Mouse (Mus musculus): ENCODE results near the gene Aprt. TPM values are rescaled to one million over a fixed set of nuclear protein-coding genes. Genes with fewer than 3 reads are reported as not detected.
A peak's percentile ranks its signal among the peaks of the same experiment; 100 is the strongest.
"Not testable (repeated sequence)": the region's sequence is repeated elsewhere in the genome, so short reads cannot be mapped to it uniquely, and the experiment has no call there.

The Aprt gene
- polyA plus RNA-seq, 1 experiment from 2014 or later: 187 TPM

DNA sequence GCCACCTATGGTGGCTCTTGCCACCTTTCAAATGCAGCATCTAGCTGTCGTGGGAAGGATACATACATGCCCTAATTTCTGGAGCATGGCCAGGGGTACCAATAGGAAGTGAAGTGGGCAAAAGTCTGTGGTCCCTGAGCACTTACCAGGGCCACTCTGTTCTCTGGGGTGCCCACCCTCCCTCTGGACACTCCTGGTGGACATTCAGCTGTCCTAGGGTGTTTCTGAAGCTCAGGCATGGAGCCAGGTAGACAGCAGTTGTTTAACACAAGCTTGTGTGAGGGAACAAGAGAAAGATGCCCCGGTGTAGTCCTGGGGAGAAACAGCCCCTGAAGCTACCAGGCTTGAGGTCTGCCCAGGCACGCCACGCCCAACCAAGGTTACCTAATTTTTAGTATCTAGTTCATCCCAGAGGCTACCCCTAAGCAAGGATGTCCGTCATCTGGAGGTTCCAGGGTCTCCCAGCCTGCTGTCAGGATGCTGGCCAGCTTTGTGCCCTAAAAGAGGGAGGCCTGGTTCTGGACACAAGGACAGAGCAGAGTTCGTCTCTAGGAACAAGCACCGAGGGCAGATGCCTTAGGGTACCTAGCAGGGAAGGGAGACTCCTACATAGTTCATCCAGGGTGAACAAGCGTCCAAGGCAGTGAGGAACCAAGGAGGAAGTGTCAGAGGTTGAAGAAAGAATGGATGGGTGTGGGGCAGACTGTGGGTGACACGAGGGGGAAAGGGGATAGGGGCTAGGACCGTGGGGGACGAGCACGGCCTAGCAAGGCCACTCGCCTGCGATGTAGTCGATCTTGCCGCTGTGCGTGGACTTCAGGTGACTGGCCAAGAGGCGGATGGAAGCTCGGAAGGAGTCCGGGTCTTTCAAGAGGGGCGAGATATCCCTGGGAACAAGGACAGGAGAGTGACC, 718 bp downstream of the Aprt start:
- WGBS: 19% methylated on average over 21 of the region's 21 CpGs
- H3K4me1 ChIP-seq (replicated peaks; ENCODE audit: control insufficient read depth, insufficient read depth, low read length): peaks cover 22% of the 10 kb centered on the region
- ATAC-seq (ENCODE audit: low FRiP score): 0 out of 2 replicates have a peak, but pooled peaks have one; percentile 15

GRCm38 (mm10) chr8:122575286-122575685, 1.4 kb downstream of the Aprt start:
- Histone ChIP-seq H3K36me3 (replicated peaks; ENCODE audit: control insufficient read depth, insufficient read depth) (peaks cover 7% of the 10 kb centered on the region; the same call in 1 of the 2 replicates), H3K4me1 (replicated peaks; ENCODE audit: control insufficient read depth, insufficient read depth, low read length) (peaks cover 22% of the 10 kb centered on the region), H3K27ac (no peak overlapping the region), H3K9me3 (ENCODE audit: control insufficient read depth, low read length) (no peaks in the 10 kb centered on the region), H3K4me2 (replicated peaks) (peak overlapping the region; percentile 75), H3K27me3 (ENCODE audit: control insufficient read depth, insufficient read depth, low read length) (no peaks in the 10 kb centered on the region), H3K9ac (peak overlapping the region; percentile 80; the same call in 1 of the 2 replicates), H3K4me3 (replicated peaks; ENCODE audit: low read length) (peak overlapping the region; percentile 53; the same call in 1 of the 2 replicates)
- ATAC-seq (ENCODE audit: low FRiP score) (no peak), DNase-seq (ENCODE audit: low spot score) (no peak)
- WGBS: 71% methylated on average over 8 of the region's 8 CpGs

More for the DNA sequence above, 718 bp downstream of the Aprt start:
- Histone ChIP-seq H3K4me3 (replicated peaks; ENCODE audit: low read length) (peak overlapping the region; percentile 53), H3K27ac (peak overlapping the region; percentile 66), H3K36me3 (replicated peaks; ENCODE audit: control insufficient read depth, insufficient read depth) (peaks cover 5% of the 10 kb centered on the region; the same call in 1 of the 2 replicates), H3K27me3 (ENCODE audit: control insufficient read depth, insufficient read depth, low read length) (no peaks in the 10 kb centered on the region), H3K9ac (peak overlapping the region; percentile 80), H3K4me2 (replicated peaks) (peak overlapping the region; percentile 75), H3K9me3 (ENCODE audit: control insufficient read depth, low read length) (no peaks in the 10 kb centered on the region)
- DNase-seq (ENCODE audit: low spot score): no peak

DNA sequence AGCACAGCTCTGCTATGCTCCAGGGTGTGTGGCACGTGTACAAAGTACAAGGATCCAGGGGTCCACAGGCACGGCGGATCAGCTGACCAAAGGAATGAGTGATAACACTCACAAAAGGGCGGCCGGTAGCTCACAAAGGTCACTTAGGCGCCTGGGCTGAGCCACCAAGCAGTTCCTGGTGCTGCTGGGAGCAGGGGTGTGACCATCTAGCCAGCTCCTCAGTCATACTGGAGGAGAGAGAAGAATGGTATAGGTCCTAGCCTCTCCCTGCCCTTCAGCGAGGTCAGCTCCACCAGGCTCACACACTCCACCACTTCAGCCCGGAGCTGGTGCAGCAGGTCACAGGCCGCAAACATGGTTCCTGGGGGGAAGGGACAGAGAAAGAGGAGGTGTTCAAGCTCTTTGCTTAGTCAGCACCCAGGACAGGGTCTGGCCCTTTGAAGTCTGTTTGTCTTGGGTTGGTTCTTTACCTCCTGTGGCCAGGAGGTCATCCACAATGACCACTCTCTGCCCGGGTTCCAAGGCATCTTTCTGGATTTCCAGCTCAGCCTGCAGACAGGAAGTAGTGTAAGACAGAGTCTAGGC, 1.9 kb downstream of the Aprt start:
- H3K36me3 ChIP-seq (replicated peaks; ENCODE audit: control insufficient read depth, insufficient read depth): peaks cover 11% of the 10 kb centered on the region; the same call in 1 of the 2 replicates
- no peak overlapping the region for H3K4me3 ChIP-seq (replicated peaks; ENCODE audit: low read length)
- 48% methylated on average over 10 of the region's 10 CpGs for WGBS
- peaks cover 22% of the 10 kb centered on the region for H3K4me1 ChIP-seq (replicated peaks; ENCODE audit: control insufficient read depth, insufficient read depth, low read length)
- no peaks in the 10 kb centered on the region for H3K27me3 ChIP-seq (ENCODE audit: control insufficient read depth, insufficient read depth, low read length)
- H3K9me3 ChIP-seq (ENCODE audit: control insufficient read depth, low read length): no peaks in the 10 kb centered on the region
- no peak for ATAC-seq (ENCODE audit: low FRiP score)
- DNase-seq (ENCODE audit: low spot score): no peak
- H3K4me2 ChIP-seq (replicated peaks): peak overlapping the region; percentile 75; the same call in 1 of the 2 replicates
- H3K27ac ChIP-seq: no peak overlapping the region
- no peak overlapping the region for H3K9ac ChIP-seq

- no peak overlapping the region for H3K9ac ChIP-seq
- H3K36me3 ChIP-seq (replicated peaks; ENCODE audit: control insufficient read depth, insufficient read depth): peaks cover 11% of the 10 kb centered on the region; the same call in 1 of the 2 replicates
- H3K9me3 ChIP-seq (ENCODE audit: control insufficient read depth, low read length): no peaks in the 10 kb centered on the region
- DNase-seq (ENCODE audit: low spot score) (no peak), ATAC-seq (ENCODE audit: low FRiP score) (no peak)
- no peak overlapping the region for H3K27ac ChIP-seq
- peaks cover 22% of the 10 kb centered on the region for H3K4me1 ChIP-seq (replicated peaks; ENCODE audit: control insufficient read depth, insufficient read depth, low read length)
- H3K4me3 ChIP-seq (replicated peaks; ENCODE audit: low read length): no peak overlapping the region
- no peak overlapping the region for H3K4me2 ChIP-seq (replicated peaks)
- WGBS: 52% methylated on average over 3 of the region's 3 CpGs
- H3K27me3 ChIP-seq (ENCODE audit: control insufficient read depth, insufficient read depth, low read length): no peaks in the 10 kb centered on the region
Observed at GRCm38 (mm10) chr8:122574264-122574663, 2.4 kb downstream of the Aprt start.

- H3K9ac ChIP-seq: no peak overlapping the region
- H3K4me3 ChIP-seq (replicated peaks; ENCODE audit: low read length): no peak overlapping the region
- no peaks in the 10 kb centered on the region for H3K27me3 ChIP-seq (ENCODE audit: control insufficient read depth, insufficient read depth, low read length)
- H3K4me2 ChIP-seq (replicated peaks): no peak overlapping the region
- DNase-seq (ENCODE audit: low spot score): no peak
- H3K27ac ChIP-seq: no peak overlapping the region
- no peak for ATAC-seq (ENCODE audit: low FRiP score)
- H3K4me1 ChIP-seq (replicated peaks; ENCODE audit: control insufficient read depth, insufficient read depth, low read length): peaks cover 29% of the 10 kb centered on the region
- peaks cover 11% of the 10 kb centered on the region; the same call in 1 of the 2 replicates for H3K36me3 ChIP-seq (replicated peaks; ENCODE audit: control insufficient read depth, insufficient read depth)
- no peaks in the 10 kb centered on the region for H3K9me3 ChIP-seq (ENCODE audit: control insufficient read depth, low read length)
- WGBS: 51% methylated on average over 9 of the region's 9 CpGs
Observed at GRCm38 (mm10) chr8:122573577-122573976, 3.1 kb downstream of the Aprt start.

GRCm38 (mm10) chr8:122573176-122573575, 3.5 kb downstream of the Aprt start:
- H3K9ac ChIP-seq; H3K27ac ChIP-seq; H3K4me2 ChIP-seq (replicated peaks); H3K27me3 ChIP-seq (ENCODE audit: control insufficient read depth, insufficient read depth, low read length); ATAC-seq (ENCODE audit: low FRiP score); H3K9me3 ChIP-seq (ENCODE audit: control insufficient read depth, low read length); DNase-seq (ENCODE audit: low spot score); H3K4me3 ChIP-seq (replicated peaks; ENCODE audit: low read length): not testable (repeated sequence)
- peaks cover 11% of the 10 kb centered on the region; the same call in 1 of the 2 replicates for H3K36me3 ChIP-seq (replicated peaks; ENCODE audit: control insufficient read depth, insufficient read depth)
- WGBS: 28% methylated on average over 4 of the region's 4 CpGs
- peaks cover 33% of the 10 kb centered on the region for H3K4me1 ChIP-seq (replicated peaks; ENCODE audit: control insufficient read depth, insufficient read depth, low read length)

GRCm38 (mm10) chr8:122572751-122573150, 4.0 kb downstream of the Aprt start:
- Histone ChIP-seq H3K4me3 (replicated peaks; ENCODE audit: low read length) (no peak overlapping the region), H3K36me3 (replicated peaks; ENCODE audit: control insufficient read depth, insufficient read depth) (peaks cover 11% of the 10 kb centered on the region; the same call in 1 of the 2 replicates), H3K27me3 (ENCODE audit: control insufficient read depth, insufficient read depth, low read length) (no peaks in the 10 kb centered on the region), H3K9ac (no peak overlapping the region), H3K27ac (no peak overlapping the region), H3K9me3 (ENCODE audit: control insufficient read depth, low read length) (no peaks in the 10 kb centered on the region), H3K4me2 (replicated peaks) (no peak overlapping the region), H3K4me1 (replicated peaks; ENCODE audit: control insufficient read depth, insufficient read depth, low read length) (peaks cover 33% of the 10 kb centered on the region)
- 92% methylated on average over 3 of the region's 3 CpGs for WGBS
- ATAC-seq (ENCODE audit: low FRiP score) (no peak), DNase-seq (ENCODE audit: low spot score) (no peak)

DNA sequence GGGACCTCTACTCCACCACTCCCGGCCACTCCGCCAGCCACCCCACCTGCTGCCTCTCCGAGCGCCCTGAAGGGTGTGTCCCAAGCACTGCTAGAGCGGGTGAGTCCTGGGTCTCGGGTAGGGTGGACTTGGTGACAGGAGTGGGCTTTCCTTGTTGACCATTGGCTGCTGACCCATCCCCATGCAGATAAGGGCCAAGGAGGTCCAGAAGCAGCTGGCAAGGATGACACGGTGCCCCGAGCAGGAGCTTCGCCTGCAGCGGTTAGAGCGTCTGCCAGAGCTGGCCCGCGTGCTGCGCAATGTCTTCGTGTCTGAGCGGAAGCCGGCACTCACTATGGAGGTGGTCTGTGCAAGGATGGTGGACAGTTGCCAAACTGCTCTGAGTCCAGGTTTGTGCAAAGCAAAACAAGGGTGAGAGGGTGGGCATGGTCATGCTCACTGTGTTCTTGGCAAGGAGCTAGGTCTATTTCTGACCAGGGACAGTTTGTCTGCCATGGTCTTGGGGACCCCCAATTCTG, 4.9 kb downstream of the Aprt start:
- H3K9ac ChIP-seq: no peak overlapping the region
- 89% methylated on average over 17 of the region's 17 CpGs for WGBS
- ATAC-seq (ENCODE audit: low FRiP score) (no peak), DNase-seq (ENCODE audit: low spot score) (no peak)
- no peak overlapping the region for H3K4me3 ChIP-seq (replicated peaks; ENCODE audit: low read length)
- peaks cover 34% of the 10 kb centered on the region for H3K4me1 ChIP-seq (replicated peaks; ENCODE audit: control insufficient read depth, insufficient read depth, low read length)
- H3K4me2 ChIP-seq (replicated peaks): no peak overlapping the region
- H3K9me3 ChIP-seq (ENCODE audit: control insufficient read depth, low read length): no peaks in the 10 kb centered on the region
- peaks cover 11% of the 10 kb centered on the region; the same call in 1 of the 2 replicates for H3K36me3 ChIP-seq (replicated peaks; ENCODE audit: control insufficient read depth, insufficient read depth)
- H3K27ac ChIP-seq: no peak overlapping the region
- no peaks in the 10 kb centered on the region for H3K27me3 ChIP-seq (ENCODE audit: control insufficient read depth, insufficient read depth, low read length)

DNA sequence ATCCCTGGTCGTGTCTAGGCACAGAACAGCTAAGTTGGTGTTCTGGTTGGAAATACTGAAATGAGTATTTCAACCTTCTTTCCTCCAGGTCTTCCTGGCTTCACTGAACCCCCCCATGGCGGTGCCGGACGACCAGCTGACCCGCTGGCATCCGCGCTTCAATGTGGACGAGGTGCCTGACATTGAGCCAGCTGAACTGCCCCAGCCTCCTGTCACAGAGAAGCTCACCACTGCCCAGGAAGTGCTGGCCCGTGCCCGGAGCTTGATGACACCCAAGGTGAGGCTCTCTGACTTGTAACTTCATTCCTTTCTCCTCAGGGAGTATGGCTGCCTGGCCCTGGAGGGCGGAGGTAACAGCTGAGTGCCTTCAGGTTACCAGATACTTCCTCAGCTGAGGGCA, 5.6 kb downstream of the Aprt start:
- H3K36me3 ChIP-seq (replicated peaks; ENCODE audit: control insufficient read depth, insufficient read depth): peaks cover 11% of the 10 kb centered on the region; the same call in 1 of the 2 replicates
- ATAC-seq (ENCODE audit: low FRiP score) (no peak), DNase-seq (ENCODE audit: low spot score) (no peak)
- no peak overlapping the region for H3K4me3 ChIP-seq (replicated peaks; ENCODE audit: low read length)
- 93% methylated on average over 11 of the region's 11 CpGs for WGBS
- no peaks in the 10 kb centered on the region for H3K9me3 ChIP-seq (ENCODE audit: control insufficient read depth, low read length)
- H3K27me3 ChIP-seq (ENCODE audit: control insufficient read depth, insufficient read depth, low read length): no peaks in the 10 kb centered on the region
- no peak overlapping the region for H3K9ac ChIP-seq
- H3K4me2 ChIP-seq (replicated peaks): no peak overlapping the region
- no peak overlapping the region for H3K27ac ChIP-seq
- peaks cover 39% of the 10 kb centered on the region for H3K4me1 ChIP-seq (replicated peaks; ENCODE audit: control insufficient read depth, insufficient read depth, low read length)
